7 mouse cellular contexts compared by ENCODE assay signal in genomic region chr12:55492941-55493340, GRCm38 (mm10). TPM values are rescaled to one million over a fixed set of nuclear protein-coding genes. Genes with fewer than 3 reads are reported as not detected.
DNase-seq lines count a peak whose midpoint lies in the region; ATAC-seq lines count a peak whose summit lies in the region.

No protein-coding gene starts in this region.

- peak overlapping the region; percentile 97 for H3K4me3 ChIP-seq in megakaryocyte, embryonic 14.5 days (replicated peaks)
- peak overlapping the region; percentile 90 for H3K4me3 ChIP-seq in forebrain, embryonic 14.5 days (ENCODE audit: low read depth, low read length)
- H3K4me3 ChIP-seq in liver, embryonic 13.5 days (replicated peaks), result peak overlapping the region; percentile 89
- H3K4me3 ChIP-seq in stomach, embryonic 16.5 days (replicated peaks; ENCODE audit: low read length), result peak overlapping the region; percentile 88

- H3K36me3 ChIP-seq in megakaryocyte, embryonic 14.5 days (replicated peaks; ENCODE audit: low read length), result peaks cover 36% of the 10 kb centered on the region
- H3K36me3 ChIP-seq in forebrain, embryonic 14.5 days (ENCODE audit: control insufficient read depth, insufficient read depth, low read length), result peaks cover 30% of the 10 kb centered on the region
- peaks cover 25% of the 10 kb centered on the region for H3K36me3 ChIP-seq in liver, embryonic 13.5 days
- H3K36me3 ChIP-seq in stomach, embryonic 16.5 days (ENCODE audit: control insufficient read depth, insufficient read depth, low read length), result 0 out of 2 replicates have a peak, but pooled peaks cover 4% of the 10 kb centered on the region

- H3K4me2 ChIP-seq in forebrain, embryonic 14.5 days (ENCODE audit: low read length), result peak overlapping the region; percentile 82
- peak overlapping the region; percentile 98 for H3K4me2 ChIP-seq in liver, embryonic 13.5 days
- peak overlapping the region; percentile 87 for H3K4me2 ChIP-seq in stomach, embryonic 16.5 days (ENCODE audit: low read depth, low read length)

- H3K27ac ChIP-seq in forebrain, embryonic 14.5 days (ENCODE audit: low read depth, low read length), result peak overlapping the region; percentile 98; the same call in 1 of the 2 replicates
- peak overlapping the region; percentile 96 for H3K27ac ChIP-seq in liver, embryonic 13.5 days
- H3K27ac ChIP-seq in stomach, embryonic 16.5 days (ENCODE audit: low read length), result peak overlapping the region; percentile 100

- peak overlapping the region; percentile 97 for H3K9ac ChIP-seq in forebrain, embryonic 14.5 days (ENCODE audit: low read length)
- peak overlapping the region; percentile 94 for H3K9ac ChIP-seq in liver, embryonic 13.5 days
- peak overlapping the region; percentile 99 for H3K9ac ChIP-seq in stomach, embryonic 16.5 days (ENCODE audit: low read length)

- no peaks in the 10 kb centered on the region for H3K9me3 ChIP-seq in megakaryocyte, embryonic 14.5 days
- H3K9me3 ChIP-seq in forebrain, embryonic 14.5 days (replicated peaks; ENCODE audit: control insufficient read depth, low read length), result no peaks in the 10 kb centered on the region
- no peaks in the 10 kb centered on the region for H3K9me3 ChIP-seq in liver, embryonic 13.5 days (replicated peaks)
- no peaks in the 10 kb centered on the region for H3K9me3 ChIP-seq in stomach, embryonic 16.5 days (replicated peaks; ENCODE audit: control insufficient read depth, low read length)

- peaks cover 3% of the 10 kb centered on the region for H3K27me3 ChIP-seq in megakaryocyte, embryonic 14.5 days (replicated peaks)
- no peaks in the 10 kb centered on the region for H3K27me3 ChIP-seq in forebrain, embryonic 14.5 days (replicated peaks; ENCODE audit: control insufficient read depth, insufficient read depth, low read length)
- peaks cover 4% of the 10 kb centered on the region; the same call in 1 of the 2 replicates for H3K27me3 ChIP-seq in liver, embryonic 13.5 days
- H3K27me3 ChIP-seq in stomach, embryonic 16.5 days (ENCODE audit: control insufficient read depth, insufficient read depth, low read length), result no peaks in the 10 kb centered on the region

- ATAC-seq in megakaryocyte, adult 5-6 weeks (ENCODE audit: poor library complexity, severe bottlenecking), result no peak
- no peak for ATAC-seq in forebrain, embryonic 14.5 days
- ATAC-seq in liver, embryonic 13.5 days (ENCODE audit: low read depth), result no peak
- ATAC-seq in stomach, embryonic 16.5 days (ENCODE audit: insufficient read depth, low FRiP score), result no peak

- DNase-seq in forebrain, embryonic 14.5 days (ENCODE audit: low spot score), result no peak
- no peak for DNase-seq in liver, embryonic 13.5 days
- DNase-seq in retina, postnatal 1 day, result no peak
- no peak for DNase-seq in right cerebral cortex, postnatal 25 days

- peaks cover 67% of the 10 kb centered on the region for H3K4me1 ChIP-seq in megakaryocyte, embryonic 14.5 days
- H3K4me1 ChIP-seq in forebrain, embryonic 14.5 days (ENCODE audit: control insufficient read depth, insufficient read depth, low read length), result peaks cover 6% of the 10 kb centered on the region; the same call in 1 of the 2 replicates
- H3K4me1 ChIP-seq in liver, embryonic 13.5 days (replicated peaks), result peaks cover 47% of the 10 kb centered on the region
- peaks cover 31% of the 10 kb centered on the region for H3K4me1 ChIP-seq in stomach, embryonic 16.5 days (ENCODE audit: control insufficient read depth, insufficient read depth, low read length)

- under 1% methylated on average over 12 of the region's 12 CpGs for WGBS in forebrain, embryonic 14.5 days
- WGBS in liver, embryonic 13.5 days (ENCODE audit: insufficient replicate concordance), result 3% methylated on average over 12 of the region's 12 CpGs
- WGBS in stomach, embryonic 16.5 days, result 3% methylated on average over 12 of the region's 12 CpGs

RNA-seq across cellular contexts. Expression of gene Nfkbia, which starts 0.5 kb away (rescaled TPM):
- 59.9 and 92.2 TPM in 2 replicates for polyA plus RNA-seq in megakaryocyte, embryonic 14.5 days (2012; ENCODE audit: insufficient read depth, low replicate concordance)
- total RNA-seq in megakaryocyte, adult 5-6 weeks (2015), result 55.5 and 84.6 TPM in 2 replicates
- 52.5 and 65.3 TPM in 2 replicates for total RNA-seq in megakaryocyte, adult 5-6 weeks (2017)
- polyA plus RNA-seq in forebrain, embryonic 14.5 days (2014; fragmentation: Nextera tagmentation; extraction: Ambion mirVana), result 40.0 and 49.7 TPM in 2 replicates
- 15.0 and 15.6 TPM in 2 replicates for polyA plus RNA-seq in liver, embryonic 13.5 days (2015; fragmentation: Nextera tagmentation; extraction: Ambion mirVana)
- 86.6 and 93.5 TPM in 2 replicates for polyA plus RNA-seq in stomach, embryonic 16.5 days (2015; fragmentation: Nextera tagmentation; extraction: Ambion mirVana)
